Mouse (Mus musculus) liver, postnatal 0 days (tissue): ENCODE measurements around the gene Clgn. TPM values are rescaled to one million over a fixed set of nuclear protein-coding genes. Genes with fewer than 3 reads are reported as not detected.

Source experiments
- ATAC-seq: fragments of 200-750 bp; cut with Nextera tagmentation; 2 replicates; pipeline ENCODE4 v1.8.0; 2017; ENCODE audit warnings: mild to moderate bottlenecking, moderate library complexity
- DNase-seq: peaks from one replicate; pipeline ENCODE4 v3.0.0-alpha.2; 2016
- H3K27ac ChIP-seq: fragments of 300-500 bp; sonication (generic); 2 replicates; pipeline ENCODE4 v1.5.1; 2014; ENCODE audit warnings: antibody characterized with exemption, moderate library complexity, mild to moderate bottlenecking, low read depth
- H3K27me3 ChIP-seq: fragments of 300-500 bp; sonication (generic); 2 replicates; pipeline ENCODE4 v1.6.1; 2014; ENCODE audit warnings: low read length, control low read depth, mixed read lengths; ENCODE audit not compliant: insufficient read depth
- H3K36me3 ChIP-seq: fragments of 300-500 bp; sonication (generic); replicated peaks from 2 replicates; pipeline ENCODE4 v1.6.1; 2014; ENCODE audit warnings: mild to moderate bottlenecking, control low read depth, low read length, moderate library complexity, mixed read lengths; ENCODE audit not compliant: insufficient read depth
- H3K4me1 ChIP-seq: fragments of 300-500 bp; sonication (generic); 2 replicates; pipeline ENCODE4 v1.6.1; 2014; ENCODE audit warnings: antibody characterized with exemption, mild to moderate bottlenecking, control low read depth; ENCODE audit not compliant: insufficient read depth
- H3K4me2 ChIP-seq: fragments of 300-500 bp; sonication (generic); 2 replicates; pipeline ENCODE4 v1.6.1; 2014; ENCODE audit warnings: low read depth, mild to moderate bottlenecking, low read length, moderate library complexity, mixed read lengths
- H3K4me3 ChIP-seq: fragments of 300-500 bp; sonication (generic); 2 replicates; pipeline ENCODE4 v1.5.1; 2014; ENCODE audit warnings: low read depth, low read length
- H3K9ac ChIP-seq: fragments of 300-500 bp; sonication (generic); replicated peaks from 2 replicates; pipeline ENCODE4 v1.6.1; 2014; ENCODE audit warnings: mild to moderate bottlenecking, moderate library complexity
- H3K9me3 ChIP-seq: fragments of 300-500 bp; sonication (generic); 2 replicates; pipeline ENCODE4 v1.6.1; 2016; ENCODE audit warnings: mild to moderate bottlenecking, control low read depth, low read length, mixed read lengths
- CTCF ChIP-seq: sonication (generic); IDR thresholded peaks from 2 replicates; pipeline ENCODE4 v1.5.1; 2016; ENCODE audit warnings: antibody characterized with exemption, low read depth
- EP300 ChIP-seq: IDR thresholded peaks from 2 replicates; pipeline ENCODE4 v1.6.1; 2016; ENCODE audit warnings: antibody characterized with exemption, low read depth, mild to moderate bottlenecking
- WGBS: fragments of 180-500 bp; shearing (Covaris S2); extraction: QIAGEN DNeasy Blood & Tissue Kit; methylation state at CpG from one replicate; pipeline ENCODE4 v1.1.7; 2014; ENCODE audit not compliant: insufficient replicate concordance; 5-methylcytosine and 5-hydroxymethylcytosine counted together
- polyA plus RNA-seq: library from polyadenylated mRNA; unstranded; fragments of >200 nt; fragmentation: Nextera tagmentation; extraction: Ambion mirVana; gene quantifications from 2 replicates; pipeline ENCODE4 v1.2.1, GENCODE M21; 2015

The Clgn gene
- polyA plus RNA-seq, result 0.12 and 0.21 TPM in 2 replicates

DNA sequence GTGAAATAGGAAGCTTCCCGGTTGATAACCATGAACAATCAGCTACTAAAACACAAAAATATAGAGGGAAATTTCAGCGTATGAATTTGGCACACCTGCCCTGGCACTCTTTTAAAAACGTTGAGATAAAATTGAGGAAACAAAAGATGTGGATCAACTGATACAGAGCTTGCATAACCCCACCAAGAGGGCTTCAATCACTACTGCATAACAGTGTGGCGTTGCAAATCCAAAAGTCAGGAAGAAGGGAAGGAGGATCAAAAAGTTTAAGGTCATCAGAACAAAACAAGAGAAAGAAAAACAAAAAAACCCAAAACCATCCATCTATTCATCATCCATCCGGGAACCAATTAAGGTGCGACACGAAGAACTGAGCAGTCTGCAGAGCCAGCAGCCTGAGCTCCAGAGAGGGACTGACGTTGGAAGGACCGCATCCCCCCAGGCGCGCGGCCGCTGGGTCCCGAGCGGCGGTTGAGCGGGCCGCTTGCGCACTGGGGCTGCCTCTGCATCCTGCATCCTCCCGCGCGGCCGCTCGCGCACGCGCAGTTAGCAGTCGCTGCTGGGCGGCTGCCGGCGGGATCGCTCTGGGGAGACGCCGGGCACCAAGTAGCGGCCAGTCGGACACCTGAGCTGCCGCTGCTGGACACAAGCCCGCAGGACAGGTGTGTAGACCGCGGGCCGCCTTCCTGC, at the start of gene Clgn:
TSS of gene Clgn (plus strand) at position 552 of the 690 bp plus-strand sequence.
- H3K9ac ChIP-seq, result no peak within 1 kb of the TSS
- no peaks in the 10 kb centered on the region for H3K36me3 ChIP-seq
- H3K4me2 ChIP-seq, result peak within 1 kb of the TSS; percentile 54
- no peak for ATAC-seq
- no peaks in the 10 kb centered on the region for H3K9me3 ChIP-seq
- H3K27me3 ChIP-seq, result peaks cover 21% of the 10 kb centered on the region
- peak; percentile 52 for DNase-seq
- H3K4me1 ChIP-seq, result peaks cover 6% of the 10 kb centered on the region; the same call in 1 of the 2 replicates
- TF ChIP-seq CTCF (no peak), EP300 (no peak)
- H3K4me3 ChIP-seq, result peak within 1 kb of the TSS; percentile 33
- H3K27ac ChIP-seq, result no peak within 1 kb of the TSS
- 5% methylated on average over 41 of the region's 41 CpGs for WGBS

DNA sequence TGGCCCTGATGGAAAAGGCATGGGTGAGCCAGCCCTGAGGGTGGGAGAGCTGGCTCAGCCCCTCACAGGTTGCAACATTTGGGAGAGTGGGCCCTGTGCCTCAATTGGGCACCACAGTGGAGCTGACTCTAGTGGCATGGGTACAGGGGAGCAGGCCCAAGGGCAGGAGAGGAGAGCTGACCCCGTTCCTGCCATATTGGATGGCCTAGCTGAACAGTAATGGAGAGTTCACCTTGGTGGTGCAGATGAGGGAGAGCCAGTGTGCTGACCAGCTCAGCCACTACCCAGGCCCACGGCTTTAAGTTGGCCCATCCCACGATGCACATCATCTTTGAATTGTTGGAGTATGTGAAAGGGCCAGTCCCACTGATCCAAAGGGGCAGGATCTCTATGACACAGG, 47.6 kb upstream of the Clgn start:
- H3K36me3 ChIP-seq, result no peaks in the 10 kb centered on the region
- H3K4me3 ChIP-seq, result no peak overlapping the region
- H3K27ac ChIP-seq, result no peak overlapping the region
- H3K4me2 ChIP-seq, result no peak overlapping the region
- H3K9ac ChIP-seq, result no peak overlapping the region
- no peak for TF ChIP-seq CTCF
- no peak for TF ChIP-seq EP300
- WGBS, result 79% methylated on average over 3 of the region's 3 CpGs
- DNase-seq (no peak), ATAC-seq (no peak)
- no peaks in the 10 kb centered on the region for H3K27me3 ChIP-seq
- no peaks in the 10 kb centered on the region for H3K4me1 ChIP-seq
- no peaks in the 10 kb centered on the region for H3K9me3 ChIP-seq

DNA sequence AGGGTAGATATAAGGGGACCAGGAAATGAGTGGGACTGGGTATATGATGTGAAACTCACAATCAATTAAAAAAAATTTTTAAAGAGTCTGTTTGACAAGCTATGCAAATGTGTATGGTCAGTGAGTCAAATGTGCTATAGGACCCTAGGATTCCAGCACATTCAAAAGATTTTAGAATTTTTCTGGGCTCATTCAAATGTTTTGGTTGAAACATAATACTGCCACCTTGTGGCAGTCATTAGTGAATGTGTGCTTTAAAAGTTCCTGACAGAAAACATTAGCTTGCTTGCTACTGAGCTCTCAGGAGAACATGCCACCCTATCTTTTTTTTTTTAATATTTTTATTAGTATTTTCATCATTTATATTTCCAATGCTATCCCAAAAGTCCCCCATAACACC, 47.0 kb upstream of the Clgn start:
- H3K9me3 ChIP-seq, result no peaks in the 10 kb centered on the region
- H3K4me1 ChIP-seq, result no peaks in the 10 kb centered on the region
- H3K27me3 ChIP-seq, result no peaks in the 10 kb centered on the region
- no peak overlapping the region for H3K4me2 ChIP-seq
- H3K4me3 ChIP-seq, result no peak overlapping the region
- ATAC-seq, result no peak
- no peak for DNase-seq
- H3K27ac ChIP-seq, result no peak overlapping the region
- H3K36me3 ChIP-seq, result no peaks in the 10 kb centered on the region
- no peak overlapping the region for H3K9ac ChIP-seq
- TF ChIP-seq CTCF, result peak; percentile 52
- TF ChIP-seq EP300, result no peak

DNA sequence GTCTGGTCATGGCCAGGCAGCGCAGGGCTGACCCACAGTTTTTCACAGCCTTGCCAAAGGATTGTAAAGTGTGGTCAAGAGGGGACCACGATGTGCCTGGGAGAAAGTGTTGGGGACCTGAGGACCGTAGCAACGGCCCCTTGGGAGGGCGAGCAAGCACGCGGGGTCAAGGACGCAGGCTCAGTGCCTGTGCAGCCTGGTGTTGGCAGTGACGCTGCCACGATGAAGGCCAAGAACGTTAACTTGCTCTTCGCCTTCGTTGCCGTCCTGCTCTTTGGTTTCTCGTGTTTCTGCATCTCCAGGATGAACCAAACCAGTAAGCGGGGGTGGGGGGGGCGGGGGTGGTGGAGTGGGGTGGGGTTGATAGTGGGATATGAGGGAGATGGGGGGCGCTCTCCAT, 41.4 kb upstream of the Clgn start, which contains the start of gene Mgat4d:
TSS of gene Mgat4d (plus strand) at position 209 of the 400 bp plus-strand sequence.
- 65% methylated on average over 18 of the region's 18 CpGs for WGBS
- H3K4me3 ChIP-seq, result no peak within 1 kb of the TSS
- H3K4me1 ChIP-seq, result no peaks in the 10 kb centered on the region
- no peaks in the 10 kb centered on the region for H3K9me3 ChIP-seq
- no peak for DNase-seq
- no peak within 1 kb of the TSS for H3K4me2 ChIP-seq
- no peak within 1 kb of the TSS for H3K9ac ChIP-seq
- H3K27ac ChIP-seq, result no peak within 1 kb of the TSS
- TF ChIP-seq CTCF, result no peak
- no peak for TF ChIP-seq EP300
- no peak for ATAC-seq
- 0 out of 2 replicates have a peak, but pooled peaks cover 2% of the 10 kb centered on the region for H3K27me3 ChIP-seq
- no peaks in the 10 kb centered on the region for H3K36me3 ChIP-seq

DNA sequence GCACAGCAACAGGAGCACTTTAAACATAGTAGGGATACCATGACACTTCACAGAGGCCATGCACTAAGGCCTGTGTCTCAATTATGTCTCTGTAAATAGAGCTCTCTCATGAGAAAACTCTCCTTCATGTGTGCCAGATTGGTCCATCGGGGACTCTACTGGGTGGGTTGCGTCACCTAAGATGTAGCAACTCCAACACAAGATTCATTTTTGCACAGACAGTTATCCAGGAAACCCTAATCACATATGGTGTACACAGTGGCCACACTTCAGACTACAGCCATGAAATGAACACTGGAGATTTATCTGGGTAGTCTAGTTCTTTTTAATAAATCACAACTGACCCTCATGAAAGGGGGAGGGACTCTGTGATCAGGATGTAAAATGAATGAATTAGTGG, 38.4 kb upstream of the Clgn start:
- Histone ChIP-seq H3K36me3 (no peaks in the 10 kb centered on the region), H3K9ac (no peak overlapping the region), H3K27me3 (0 out of 2 replicates have a peak, but pooled peaks cover 2% of the 10 kb centered on the region), H3K4me3 (no peak overlapping the region), H3K9me3 (no peaks in the 10 kb centered on the region), H3K27ac (no peak overlapping the region), H3K4me2 (no peak overlapping the region), H3K4me1 (no peaks in the 10 kb centered on the region)
- WGBS, result 74% methylated on average over 2 of the region's 2 CpGs
- TF ChIP-seq CTCF (no peak), EP300 (no peak)
- DNase-seq (no peak), ATAC-seq (no peak)

DNA sequence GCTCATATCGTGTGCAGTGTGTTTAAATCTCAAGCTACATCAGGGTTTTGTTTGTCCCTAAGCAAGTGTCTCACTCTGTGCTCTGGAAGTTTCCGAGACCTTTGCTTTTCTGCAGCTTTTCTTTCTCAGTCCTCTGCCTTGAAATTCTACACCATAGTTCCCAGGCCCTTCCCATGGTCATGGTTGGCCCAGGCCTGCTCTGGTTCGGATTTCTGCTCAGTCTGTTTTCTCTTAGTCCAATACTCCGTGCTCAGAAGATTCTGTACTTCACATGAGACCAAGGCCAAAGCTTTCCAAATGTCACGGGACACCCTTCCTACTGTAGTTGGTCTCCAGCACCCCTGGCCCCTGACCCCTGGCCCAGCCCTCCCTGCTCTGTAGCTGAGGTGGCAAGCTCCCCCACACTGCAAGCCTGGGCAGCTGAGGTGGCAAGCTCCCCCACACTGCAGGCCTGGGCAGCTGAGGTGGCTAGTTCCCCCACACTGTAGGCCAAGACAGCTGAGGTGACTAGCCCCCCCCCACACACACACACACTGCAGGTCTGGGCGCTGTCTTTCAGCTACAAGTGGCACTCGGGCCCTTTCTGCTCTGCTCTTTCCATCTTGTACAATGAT, 26.4 kb upstream of the Clgn start:
- 72% methylated on average over 7 of the region's 7 CpGs for WGBS
- no peak for ATAC-seq
- no peaks in the 10 kb centered on the region for H3K27me3 ChIP-seq
- H3K27ac ChIP-seq, result no peak overlapping the region
- H3K9me3 ChIP-seq, result no peaks in the 10 kb centered on the region
- no peak overlapping the region for H3K9ac ChIP-seq
- no peak overlapping the region for H3K4me3 ChIP-seq
- TF ChIP-seq CTCF (no peak), EP300 (no peak)
- H3K4me1 ChIP-seq, result no peaks in the 10 kb centered on the region
- DNase-seq, result no peak
- no peak overlapping the region for H3K4me2 ChIP-seq
- H3K36me3 ChIP-seq, result no peaks in the 10 kb centered on the region
